Mouse (Mus musculus): ENCODE results near the gene Hmcn2. TPM values are rescaled to one million over a fixed set of nuclear protein-coding genes. Genes with fewer than 3 reads are reported as not detected.

Hmcn2 gene
- polyA plus RNA-seq, 1 experiment from 2014 or later, result not detected

DNA sequence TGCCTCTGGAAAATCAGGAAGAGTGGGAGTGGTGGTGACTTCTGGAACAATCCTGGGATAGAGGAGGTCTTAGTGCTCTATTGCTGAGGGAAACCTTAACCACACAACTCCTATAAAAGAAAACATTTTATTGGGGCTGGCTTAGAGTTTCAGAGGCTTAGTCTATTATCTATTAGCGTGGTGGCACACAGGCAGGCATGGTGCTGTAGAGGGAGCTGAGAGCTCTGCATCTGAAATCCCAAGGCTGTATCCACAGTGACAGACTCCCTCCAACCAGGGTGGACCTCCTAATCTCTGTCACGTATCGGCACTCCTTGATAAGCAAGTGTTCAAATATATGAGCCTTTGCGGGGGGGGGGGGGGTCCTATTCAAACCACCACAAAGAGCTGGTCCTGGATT lies 15.4 kb upstream of the Hmcn2 start:
- peak overlapping the region; percentile 45 for H3K4me2 ChIP-seq (ENCODE audit: low read depth, severe bottlenecking)
- H3K27ac ChIP-seq (replicated peaks; ENCODE audit: low read depth, low read length), result no peak overlapping the region

DNA sequence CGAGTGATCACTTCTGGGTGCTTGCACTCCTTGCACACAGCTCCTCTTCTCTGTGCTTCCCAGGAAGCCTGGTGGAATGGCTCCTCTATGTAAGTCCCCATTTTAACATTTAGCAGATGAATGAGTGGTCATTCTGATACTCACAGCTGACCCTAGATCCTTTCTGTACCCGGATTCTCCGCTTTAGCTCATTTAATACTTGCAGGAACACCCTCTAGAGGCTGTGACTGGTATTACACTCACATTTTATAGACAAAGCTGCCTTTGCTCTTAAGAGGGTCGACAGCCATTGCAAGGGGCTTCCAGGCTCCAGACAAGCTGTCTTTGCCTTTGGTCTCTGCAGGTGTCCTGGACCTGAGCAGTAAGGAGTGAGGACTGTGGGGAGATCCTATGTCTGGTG lies 14.9 kb upstream of the Hmcn2 start:
- peak; percentile 39 for DNase-seq (ENCODE audit: low spot score)
- Histone ChIP-seq H3K27me3 (ENCODE audit: control insufficient read depth, insufficient read depth, low read length) (no peaks in the 10 kb centered on the region), H3K9me3 (ENCODE audit: control insufficient read depth, low read length) (no peaks in the 10 kb centered on the region), H3K4me1 (ENCODE audit: control insufficient read depth, insufficient read depth, low read length) (no peaks in the 10 kb centered on the region), H3K36me3 (ENCODE audit: control insufficient read depth, insufficient read depth, low read length) (no peaks in the 10 kb centered on the region), H3K4me2 (ENCODE audit: low read depth, severe bottlenecking) (no peak overlapping the region), H3K9ac (ENCODE audit: low read length) (no peak overlapping the region), H3K27ac (replicated peaks; ENCODE audit: low read depth, low read length) (no peak overlapping the region), H3K4me3 (ENCODE audit: low read depth, low read length) (no peak overlapping the region)
- 29% methylated on average over 4 of the region's 4 CpGs for WGBS
- no peak for ATAC-seq (ENCODE audit: insufficient number of reproducible peaks, low FRiP score, low TSS enrichment, low read depth)

More for the DNA sequence above, 15.4 kb upstream of the Hmcn2 start:
- Histone ChIP-seq H3K9ac (ENCODE audit: low read length) (no peak overlapping the region; the same call in 1 of the 2 replicates), H3K36me3 (ENCODE audit: control insufficient read depth, insufficient read depth, low read length) (no peaks in the 10 kb centered on the region), H3K9me3 (ENCODE audit: control insufficient read depth, low read length) (no peaks in the 10 kb centered on the region), H3K4me3 (ENCODE audit: low read depth, low read length) (no peak overlapping the region), H3K4me1 (ENCODE audit: control insufficient read depth, insufficient read depth, low read length) (no peaks in the 10 kb centered on the region), H3K27me3 (ENCODE audit: control insufficient read depth, insufficient read depth, low read length) (no peaks in the 10 kb centered on the region)
- ATAC-seq (ENCODE audit: insufficient number of reproducible peaks, low FRiP score, low TSS enrichment, low read depth) (no peak), DNase-seq (ENCODE audit: low spot score) (no peak)
- whole genome bisulfite sequencing, result 52% methylated on average over 4 of the region's 4 CpGs

DNA sequence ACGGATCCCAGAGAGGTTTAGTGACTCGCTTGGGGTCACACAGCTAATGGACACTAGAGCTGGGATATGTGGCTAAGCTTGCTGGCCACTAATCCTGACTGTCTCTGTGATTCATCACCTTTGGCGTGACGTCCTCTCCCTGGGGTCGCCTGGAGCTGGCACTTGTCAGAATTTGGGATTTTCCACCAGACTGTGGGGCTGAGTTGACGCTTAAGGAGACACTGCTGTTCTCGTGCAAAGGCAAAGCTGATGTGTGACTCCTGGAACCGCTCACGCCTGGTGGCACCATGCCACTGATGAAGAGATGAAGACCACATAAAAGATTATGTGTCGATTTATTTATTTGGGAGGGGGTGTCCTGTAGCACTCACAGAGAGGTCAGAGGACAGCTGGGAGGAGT lies 14.2 kb upstream of the Hmcn2 start:
- no peak for ATAC-seq (ENCODE audit: insufficient number of reproducible peaks, low FRiP score, low TSS enrichment, low read depth)
- Histone ChIP-seq H3K27ac (replicated peaks; ENCODE audit: low read depth, low read length) (no peak overlapping the region), H3K27me3 (ENCODE audit: control insufficient read depth, insufficient read depth, low read length) (no peaks in the 10 kb centered on the region), H3K9me3 (ENCODE audit: control insufficient read depth, low read length) (no peaks in the 10 kb centered on the region), H3K9ac (ENCODE audit: low read length) (no peak overlapping the region), H3K4me2 (ENCODE audit: low read depth, severe bottlenecking) (no peak overlapping the region), H3K4me3 (ENCODE audit: low read depth, low read length) (no peak overlapping the region), H3K36me3 (ENCODE audit: control insufficient read depth, insufficient read depth, low read length) (no peaks in the 10 kb centered on the region), H3K4me1 (ENCODE audit: control insufficient read depth, insufficient read depth, low read length) (no peaks in the 10 kb centered on the region)
- 75% methylated on average over 10 of the region's 10 CpGs for WGBS
- DNase-seq (ENCODE audit: low spot score), result no peak

DNA sequence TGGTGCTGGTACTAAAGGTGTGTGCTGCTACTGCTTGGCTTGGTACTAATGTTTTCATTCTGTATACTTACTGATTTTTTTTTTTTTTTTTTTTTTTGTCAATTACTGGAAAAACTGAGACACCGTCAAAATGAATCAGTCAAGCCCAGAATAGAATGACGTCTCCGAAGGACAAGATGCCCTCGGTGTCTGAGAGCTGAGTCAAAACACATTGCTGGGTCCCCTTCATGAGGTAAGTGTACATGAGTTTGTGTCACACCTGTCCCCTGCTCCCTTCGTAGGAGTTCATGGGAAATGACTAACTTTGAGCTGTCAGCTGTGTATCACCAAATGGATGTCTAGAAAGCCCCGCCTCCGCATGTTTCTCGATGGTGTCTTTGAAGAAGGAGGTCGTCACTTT lies 11.0 kb upstream of the Hmcn2 start:
- Histone ChIP-seq H3K4me3 (ENCODE audit: low read depth, low read length) (no peak overlapping the region), H3K4me2 (ENCODE audit: low read depth, severe bottlenecking) (no peak overlapping the region), H3K27me3 (ENCODE audit: control insufficient read depth, insufficient read depth, low read length) (no peaks in the 10 kb centered on the region), H3K9me3 (ENCODE audit: control insufficient read depth, low read length) (no peaks in the 10 kb centered on the region), H3K4me1 (ENCODE audit: control insufficient read depth, insufficient read depth, low read length) (no peaks in the 10 kb centered on the region), H3K36me3 (ENCODE audit: control insufficient read depth, insufficient read depth, low read length) (no peaks in the 10 kb centered on the region), H3K9ac (ENCODE audit: low read length) (no peak overlapping the region), H3K27ac (replicated peaks; ENCODE audit: low read depth, low read length) (no peak overlapping the region)
- 81% methylated on average over 9 of the region's 9 CpGs for WGBS
- no peak for DNase-seq (ENCODE audit: low spot score)
- no peak for ATAC-seq (ENCODE audit: insufficient number of reproducible peaks, low FRiP score, low TSS enrichment, low read depth)

DNA sequence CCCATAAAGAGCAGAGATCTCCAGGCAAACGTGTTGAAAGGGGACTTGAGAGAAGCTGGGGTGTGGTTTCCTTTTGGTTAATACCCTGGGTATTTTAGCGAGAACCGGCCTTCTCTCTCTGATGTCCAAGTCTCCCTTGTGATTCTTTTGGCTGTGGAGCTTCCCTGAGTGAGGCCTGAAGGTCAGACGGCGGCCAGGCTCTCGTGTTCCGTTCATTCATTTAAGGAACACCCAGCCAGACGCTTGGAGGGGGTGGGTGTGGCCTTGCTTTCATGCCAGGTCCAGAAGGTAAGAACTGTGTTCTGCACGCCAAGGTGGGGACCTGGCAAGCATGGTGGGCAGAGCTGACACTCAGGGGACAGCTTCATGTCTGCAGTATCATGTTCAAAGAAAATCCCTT lies 10.0 kb upstream of the Hmcn2 start:
- no peak overlapping the region for H3K4me3 ChIP-seq (ENCODE audit: low read depth, low read length)
- H3K9ac ChIP-seq (ENCODE audit: low read length), result no peak overlapping the region
- H3K27ac ChIP-seq (replicated peaks; ENCODE audit: low read depth, low read length), result no peak overlapping the region
- no peaks in the 10 kb centered on the region for H3K27me3 ChIP-seq (ENCODE audit: control insufficient read depth, insufficient read depth, low read length)
- DNase-seq (ENCODE audit: low spot score) (no peak), ATAC-seq (ENCODE audit: insufficient number of reproducible peaks, low FRiP score, low TSS enrichment, low read depth) (no peak)
- H3K36me3 ChIP-seq (ENCODE audit: control insufficient read depth, insufficient read depth, low read length), result no peaks in the 10 kb centered on the region
- 74% methylated on average over 9 of the region's 9 CpGs for WGBS
- no peaks in the 10 kb centered on the region for H3K4me1 ChIP-seq (ENCODE audit: control insufficient read depth, insufficient read depth, low read length)
- no peak overlapping the region for H3K4me2 ChIP-seq (ENCODE audit: low read depth, severe bottlenecking)
- no peaks in the 10 kb centered on the region for H3K9me3 ChIP-seq (ENCODE audit: control insufficient read depth, low read length)

DNA sequence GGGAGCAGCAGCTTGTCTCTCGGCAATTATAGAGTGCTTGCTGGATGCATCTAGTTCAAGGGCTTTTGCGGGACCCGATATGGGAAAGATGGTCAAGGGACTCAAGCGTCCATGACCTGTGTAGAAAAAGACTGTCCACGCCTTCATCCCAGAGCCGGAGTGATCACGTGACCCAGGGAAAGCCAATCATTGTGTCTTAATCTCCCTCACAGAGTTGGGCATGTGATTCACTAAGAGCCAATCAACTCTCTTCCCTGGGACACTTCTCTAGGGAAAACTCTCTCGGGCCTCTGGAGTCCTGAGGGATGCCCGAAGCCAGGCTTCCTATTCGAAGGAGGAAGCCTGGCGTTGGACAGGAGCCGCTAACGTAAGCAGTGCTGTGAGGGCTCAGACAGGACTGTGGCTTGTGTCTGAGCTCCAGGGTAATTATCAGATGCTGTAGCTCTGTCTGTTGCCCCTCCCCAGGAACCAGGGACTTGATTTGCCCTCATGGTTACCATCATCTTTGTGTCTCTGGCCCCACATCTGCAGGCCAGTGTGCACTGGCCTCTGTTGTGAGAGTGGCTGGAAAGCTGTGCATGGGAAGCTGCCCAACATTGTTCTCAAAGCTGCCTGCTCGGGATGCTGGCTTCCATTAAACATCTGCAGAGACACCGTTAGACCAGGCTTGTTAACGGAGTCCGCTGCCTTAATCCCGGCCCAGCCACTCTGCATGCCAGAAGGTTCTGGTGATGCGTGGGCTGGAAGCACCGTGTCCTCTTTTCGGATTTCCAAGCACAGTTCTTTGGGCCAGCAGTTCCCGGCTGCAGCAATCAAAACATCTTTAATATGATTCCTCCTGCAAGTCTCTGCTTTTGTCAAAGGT lies 9.2 kb upstream of the Hmcn2 start:
- H3K27ac ChIP-seq (replicated peaks; ENCODE audit: low read depth, low read length), result no peak overlapping the region

DNA sequence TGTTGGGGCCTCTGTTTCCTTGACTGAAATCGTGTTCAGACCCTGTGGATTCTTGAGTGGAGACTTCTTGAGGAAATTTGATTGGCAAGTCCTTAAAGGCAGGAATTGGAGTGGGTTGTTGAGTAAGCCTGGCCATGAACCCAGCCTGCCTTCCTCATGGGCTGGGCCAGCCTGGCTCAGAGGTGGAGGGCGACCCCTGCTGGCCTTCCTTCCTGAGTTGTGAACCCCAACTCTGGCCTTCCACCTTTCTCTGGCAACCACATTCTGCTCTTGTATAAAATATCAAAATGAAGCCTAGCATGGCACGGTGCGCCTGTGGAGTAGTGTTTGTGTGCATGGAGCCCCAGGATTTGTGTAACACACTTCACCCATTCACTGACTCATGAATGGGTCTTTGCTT lies 8.5 kb upstream of the Hmcn2 start:
- peak; percentile 73 for DNase-seq (ENCODE audit: low spot score)
- no peaks in the 10 kb centered on the region for H3K27me3 ChIP-seq (ENCODE audit: control insufficient read depth, insufficient read depth, low read length)
- no peaks in the 10 kb centered on the region for H3K36me3 ChIP-seq (ENCODE audit: control insufficient read depth, insufficient read depth, low read length)
- H3K4me2 ChIP-seq (ENCODE audit: low read depth, severe bottlenecking), result no peak overlapping the region
- no peaks in the 10 kb centered on the region for H3K4me1 ChIP-seq (ENCODE audit: control insufficient read depth, insufficient read depth, low read length)
- 45% methylated on average over 4 of the region's 4 CpGs for WGBS
- H3K4me3 ChIP-seq (ENCODE audit: low read depth, low read length), result no peak overlapping the region
- no peak overlapping the region for H3K9ac ChIP-seq (ENCODE audit: low read length)
- ATAC-seq (ENCODE audit: insufficient number of reproducible peaks, low FRiP score, low TSS enrichment, low read depth), result no peak
- H3K9me3 ChIP-seq (ENCODE audit: control insufficient read depth, low read length), result no peaks in the 10 kb centered on the region
- no peak overlapping the region for H3K27ac ChIP-seq (replicated peaks; ENCODE audit: low read depth, low read length)

More for the DNA sequence above, 9.2 kb upstream of the Hmcn2 start:
- Histone ChIP-seq H3K36me3 (ENCODE audit: control insufficient read depth, insufficient read depth, low read length) (no peaks in the 10 kb centered on the region), H3K4me1 (ENCODE audit: control insufficient read depth, insufficient read depth, low read length) (no peaks in the 10 kb centered on the region), H3K9ac (ENCODE audit: low read length) (no peak overlapping the region), H3K4me3 (ENCODE audit: low read depth, low read length) (no peak overlapping the region), H3K27me3 (ENCODE audit: control insufficient read depth, insufficient read depth, low read length) (no peaks in the 10 kb centered on the region), H3K4me2 (ENCODE audit: low read depth, severe bottlenecking) (no peak overlapping the region), H3K9me3 (ENCODE audit: control insufficient read depth, low read length) (no peaks in the 10 kb centered on the region)
- DNase-seq (ENCODE audit: low spot score) (no peak), ATAC-seq (ENCODE audit: insufficient number of reproducible peaks, low FRiP score, low TSS enrichment, low read depth) (no peak)
- WGBS, result 74% methylated on average over 22 of the region's 22 CpGs

DNA sequence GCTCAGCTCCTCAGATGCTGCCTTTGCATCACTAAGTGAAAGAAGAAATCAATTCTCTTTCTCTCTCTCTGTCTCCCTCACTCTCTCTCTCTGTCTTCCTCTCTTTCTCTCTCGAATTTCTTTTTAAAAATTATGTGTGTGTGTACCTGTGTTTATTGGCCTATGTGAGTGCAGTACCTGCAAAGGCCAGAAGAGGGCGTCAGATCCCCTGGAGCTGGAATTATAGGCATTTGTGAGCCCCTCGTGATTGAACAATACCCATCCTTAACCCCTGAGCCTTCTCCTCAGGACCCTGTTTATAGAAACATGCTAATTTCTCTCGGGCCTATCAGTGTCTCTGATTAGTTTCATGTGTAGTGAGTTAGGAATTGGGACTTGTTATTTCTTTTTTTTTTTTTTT lies 6.0 kb upstream of the Hmcn2 start:
- Histone ChIP-seq H3K9me3 (ENCODE audit: control insufficient read depth, low read length) (no peaks in the 10 kb centered on the region), H3K4me3 (ENCODE audit: low read depth, low read length) (no peak overlapping the region), H3K4me2 (ENCODE audit: low read depth, severe bottlenecking) (no peak overlapping the region), H3K4me1 (ENCODE audit: control insufficient read depth, insufficient read depth, low read length) (no peaks in the 10 kb centered on the region), H3K36me3 (ENCODE audit: control insufficient read depth, insufficient read depth, low read length) (no peaks in the 10 kb centered on the region), H3K9ac (ENCODE audit: low read length) (no peak overlapping the region), H3K27ac (replicated peaks; ENCODE audit: low read depth, low read length) (no peak overlapping the region), H3K27me3 (ENCODE audit: control insufficient read depth, insufficient read depth, low read length) (peaks cover 14% of the 10 kb centered on the region)
- 61% methylated on average over 4 of the region's 4 CpGs for WGBS
- no peak for DNase-seq (ENCODE audit: low spot score)
- no peak for ATAC-seq (ENCODE audit: insufficient number of reproducible peaks, low FRiP score, low TSS enrichment, low read depth)

DNA sequence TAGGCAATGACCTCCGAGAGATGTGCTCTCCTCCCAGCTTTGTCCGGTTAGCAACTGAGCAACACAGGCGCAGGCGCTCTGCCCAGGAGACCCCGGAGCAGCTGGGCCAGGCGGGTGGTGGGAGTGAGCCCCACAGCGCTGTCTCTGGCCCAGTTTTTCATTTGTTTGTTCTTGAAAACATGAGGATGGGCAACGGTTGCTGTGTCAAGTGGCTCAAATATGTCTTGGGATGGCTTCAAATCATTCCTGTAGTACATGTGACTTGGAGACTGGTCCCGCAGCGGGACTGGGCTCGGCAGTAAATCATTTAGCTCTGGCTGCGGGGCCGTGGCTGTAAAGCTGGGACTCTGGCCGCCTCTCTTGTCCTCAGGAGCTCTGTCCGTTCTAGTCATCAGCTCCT lies 4.7 kb upstream of the Hmcn2 start:
- 43% methylated on average over 15 of the region's 15 CpGs for WGBS
- no peak overlapping the region for H3K4me2 ChIP-seq (ENCODE audit: low read depth, severe bottlenecking)
- no peak for DNase-seq (ENCODE audit: low spot score)
- no peak for ATAC-seq (ENCODE audit: insufficient number of reproducible peaks, low FRiP score, low TSS enrichment, low read depth)
- no peak overlapping the region for H3K4me3 ChIP-seq (ENCODE audit: low read depth, low read length)
- H3K27ac ChIP-seq (replicated peaks; ENCODE audit: low read depth, low read length), result no peak overlapping the region
- H3K9me3 ChIP-seq (ENCODE audit: control insufficient read depth, low read length), result no peaks in the 10 kb centered on the region
- peaks cover 27% of the 10 kb centered on the region for H3K27me3 ChIP-seq (ENCODE audit: control insufficient read depth, insufficient read depth, low read length)
- H3K36me3 ChIP-seq (ENCODE audit: control insufficient read depth, insufficient read depth, low read length), result no peaks in the 10 kb centered on the region
- no peak overlapping the region for H3K9ac ChIP-seq (ENCODE audit: low read length)
- H3K4me1 ChIP-seq (ENCODE audit: control insufficient read depth, insufficient read depth, low read length), result peaks cover 7% of the 10 kb centered on the region

Measured in limb, embryonic 11.5 days (tissue).